Mouse (Mus musculus) kidney, embryonic 15.5 days (tissue): Measurements from ENCODE around the gene Stx11. TPM values are rescaled to one million over a fixed set of nuclear protein-coding genes. Genes with fewer than 3 reads are reported as not detected.

Experiments
- ATAC-seq: fragments of 200-750 bp; cut with Nextera tagmentation; replicated peaks from 2 replicates; pipeline ENCODE4 v1.8.0; 2017; ENCODE audit warnings: moderate TSS enrichment; ENCODE audit not compliant: low FRiP score
- H3K27ac ChIP-seq: fragments of 300-500 bp; sonication (generic); 2 replicates; pipeline ENCODE4 v1.5.1; 2015; ENCODE audit warnings: mild to moderate bottlenecking, inconsistent platforms
- H3K27me3 ChIP-seq: fragments of 300-500 bp; sonication (generic); 2 replicates; pipeline ENCODE4 v1.6.1; 2015; ENCODE audit warnings: inconsistent platforms
- H3K36me3 ChIP-seq: fragments of 300-500 bp; sonication (generic); 2 replicates; pipeline ENCODE4 v1.6.1; 2015; ENCODE audit warnings: inconsistent platforms
- H3K4me1 ChIP-seq: fragments of 300-500 bp; sonication (generic); 2 replicates; pipeline ENCODE4 v1.6.1; 2015; ENCODE audit warnings: inconsistent platforms
- H3K4me2 ChIP-seq: fragments of 300-500 bp; sonication (generic); 2 replicates; pipeline ENCODE4 v1.6.1; 2015; ENCODE audit warnings: moderate library complexity, mild to moderate bottlenecking, inconsistent platforms
- H3K4me3 ChIP-seq: fragments of 300-500 bp; sonication (generic); replicated peaks from 2 replicates; pipeline ENCODE4 v1.5.1; 2015; ENCODE audit warnings: mild to moderate bottlenecking, inconsistent platforms
- H3K9ac ChIP-seq: fragments of 300-500 bp; sonication (generic); 2 replicates; pipeline ENCODE4 v1.6.1; 2015; ENCODE audit warnings: mild to moderate bottlenecking, inconsistent platforms
- H3K9me3 ChIP-seq: fragments of 300-500 bp; sonication (generic); replicated peaks from 2 replicates; pipeline ENCODE4 v1.6.1; 2016; ENCODE audit warnings: inconsistent platforms
- WGBS: fragments of 180-500 bp; shearing (Covaris S2); methylation state at CpG from one replicate; pipeline ENCODE4 v1.1.7; 2015; ENCODE audit warnings: mixed read lengths; 5-methylcytosine and 5-hydroxymethylcytosine counted together
- polyA plus RNA-seq: library from polyadenylated mRNA; unstranded; fragments of >200 nt; fragmentation: Nextera tagmentation; extraction: Ambion mirVana; gene quantifications from 2 replicates; pipeline ENCODE4 v1.2.1, GENCODE M21; 2015

Stx11 gene
- 1.8 and 2.2 TPM in 2 replicates for polyA plus RNA-seq

GRCm38 (mm10) chr10:12964151-12965075 lies at the start of gene Stx11:
Gene Stx11 (minus strand): TSS chr10:12964298.
- ATAC-seq, result peak; percentile 98
- Histone ChIP-seq H3K4me3 (peak within 1 kb of the TSS; percentile 78), H3K27me3 (peaks cover 4% of the 10 kb centered on the region), H3K9ac (peak within 1 kb of the TSS; percentile 51), H3K4me1 (peaks cover 9% of the 10 kb centered on the region), H3K36me3 (no peaks in the 10 kb centered on the region), H3K27ac (no peak within 1 kb of the TSS), H3K4me2 (peak within 1 kb of the TSS; percentile 85), H3K9me3 (no peaks in the 10 kb centered on the region)
- 3% methylated on average over 56 of the region's 56 CpGs for WGBS

GRCm38 (mm10) chr10:13008737-13009121 lies 44.6 kb upstream of the Stx11 start:
- Histone ChIP-seq H3K4me2 (peak overlapping the region; percentile 85), H3K9ac (peak overlapping the region; percentile 81), H3K4me1 (peaks cover 16% of the 10 kb centered on the region), H3K36me3 (peaks cover 9% of the 10 kb centered on the region; the same call in 1 of the 2 replicates), H3K9me3 (no peaks in the 10 kb centered on the region), H3K27me3 (no peaks in the 10 kb centered on the region), H3K4me3 (peak overlapping the region; percentile 92), H3K27ac (peak overlapping the region; percentile 67)
- peak; percentile 37; the same call in 1 of the 2 replicates for ATAC-seq
- 2% methylated on average over 29 of the region's 29 CpGs for WGBS

GRCm38 (mm10) chr10:13007876-13008736 lies 44.0 kb upstream of the Stx11 start:
- Histone ChIP-seq H3K27ac (peak overlapping the region; percentile 67), H3K36me3 (peaks cover 9% of the 10 kb centered on the region; the same call in 1 of the 2 replicates), H3K9ac (peak overlapping the region; percentile 81), H3K9me3 (no peaks in the 10 kb centered on the region), H3K4me2 (peak overlapping the region; percentile 85), H3K4me1 (peaks cover 16% of the 10 kb centered on the region), H3K27me3 (no peaks in the 10 kb centered on the region), H3K4me3 (peak overlapping the region; percentile 92)
- 4% methylated on average over 52 of the region's 52 CpGs for WGBS
- peak; percentile 99 for ATAC-seq

- Histone ChIP-seq H3K9me3 (no peaks in the 10 kb centered on the region), H3K4me1 (peaks cover 11% of the 10 kb centered on the region), H3K9ac (no peak within 1 kb of the TSS), H3K36me3 (no peaks in the 10 kb centered on the region), H3K4me3 (no peak within 1 kb of the TSS), H3K4me2 (no peak within 1 kb of the TSS), H3K27me3 (no peaks in the 10 kb centered on the region), H3K27ac (no peak within 1 kb of the TSS)
- WGBS, result 88% methylated on average over 3 of the region's 3 CpGs
- no peak for ATAC-seq
Observed at GRCm38 (mm10) chr10:13005043-13005442, 40.9 kb upstream of the Stx11 start, which contains the start of gene Sf3b5. Gene Sf3b5 (plus strand): TSS chr10:13005343.

- H3K4me1 ChIP-seq, result 0 out of 2 replicates have a peak, but pooled peaks cover 3% of the 10 kb centered on the region
- no peak overlapping the region for H3K4me3 ChIP-seq
- no peak overlapping the region for H3K4me2 ChIP-seq
- no peaks in the 10 kb centered on the region for H3K36me3 ChIP-seq
- no peaks in the 10 kb centered on the region for H3K9me3 ChIP-seq
- 45% methylated on average over 17 of the region's 17 CpGs for WGBS
- ATAC-seq, result peak; percentile 85
- H3K27me3 ChIP-seq, result 0 out of 2 replicates have a peak, but pooled peaks cover 3% of the 10 kb centered on the region
- no peak overlapping the region for H3K27ac ChIP-seq
- H3K9ac ChIP-seq, result no peak overlapping the region
Observed at GRCm38 (mm10) chr10:12996736-12997477, 32.8 kb upstream of the Stx11 start.

GRCm38 (mm10) chr10:12993411-12994039 lies 29.4 kb upstream of the Stx11 start:
- Histone ChIP-seq H3K36me3 (no peaks in the 10 kb centered on the region), H3K4me2 (no peak overlapping the region), H3K27me3 (0 out of 2 replicates have a peak, but pooled peaks cover 3% of the 10 kb centered on the region), H3K9ac (no peak overlapping the region), H3K4me1 (0 out of 2 replicates have a peak, but pooled peaks cover 3% of the 10 kb centered on the region), H3K27ac (no peak overlapping the region), H3K4me3 (no peak overlapping the region), H3K9me3 (no peaks in the 10 kb centered on the region)
- no peak for ATAC-seq
- 85% methylated on average over 25 of the region's 25 CpGs for WGBS

GRCm38 (mm10) chr10:12991953-12992352 lies 27.9 kb upstream of the Stx11 start:
- 0 out of 2 replicates have a peak, but pooled peaks cover 2% of the 10 kb centered on the region for H3K4me1 ChIP-seq
- no peak; the same call in 1 of the 2 replicates for ATAC-seq
- no peak overlapping the region for H3K9ac ChIP-seq
- no peak overlapping the region for H3K4me3 ChIP-seq
- H3K27ac ChIP-seq, result no peak overlapping the region
- no peaks in the 10 kb centered on the region for H3K9me3 ChIP-seq
- H3K36me3 ChIP-seq, result no peaks in the 10 kb centered on the region
- WGBS, result 91% methylated on average over 5 of the region's 5 CpGs
- 0 out of 2 replicates have a peak, but pooled peaks cover 3% of the 10 kb centered on the region for H3K27me3 ChIP-seq
- H3K4me2 ChIP-seq, result no peak overlapping the region

GRCm38 (mm10) chr10:12986943-12987342 lies 22.8 kb upstream of the Stx11 start:
- no peak overlapping the region for H3K27ac ChIP-seq
- no peak for ATAC-seq
- H3K4me1 ChIP-seq, result no peaks in the 10 kb centered on the region
- no peaks in the 10 kb centered on the region for H3K9me3 ChIP-seq
- no peak overlapping the region for H3K4me3 ChIP-seq
- no peaks in the 10 kb centered on the region for H3K36me3 ChIP-seq
- 65% methylated on average over 4 of the region's 4 CpGs for WGBS
- H3K4me2 ChIP-seq, result no peak overlapping the region
- no peak overlapping the region for H3K9ac ChIP-seq
- H3K27me3 ChIP-seq, result no peaks in the 10 kb centered on the region

- Histone ChIP-seq H3K27ac (no peak overlapping the region), H3K4me3 (no peak overlapping the region), H3K4me2 (no peak overlapping the region), H3K36me3 (no peaks in the 10 kb centered on the region), H3K27me3 (no peaks in the 10 kb centered on the region), H3K4me1 (no peaks in the 10 kb centered on the region), H3K9me3 (no peaks in the 10 kb centered on the region), H3K9ac (no peak overlapping the region)
- 83% methylated on average over 5 of the region's 5 CpGs for WGBS
- no peak for ATAC-seq
Observed at GRCm38 (mm10) chr10:12986485-12986884, 22.4 kb upstream of the Stx11 start.

- Histone ChIP-seq H3K4me2 (no peak overlapping the region), H3K27ac (no peak overlapping the region), H3K4me3 (no peak overlapping the region), H3K9ac (no peak overlapping the region), H3K27me3 (no peaks in the 10 kb centered on the region), H3K9me3 (no peaks in the 10 kb centered on the region), H3K4me1 (no peaks in the 10 kb centered on the region), H3K36me3 (no peaks in the 10 kb centered on the region)
- no peak for ATAC-seq
- WGBS, result 86% methylated on average over 3 of the region's 3 CpGs
Observed at GRCm38 (mm10) chr10:12985028-12985427, 20.9 kb upstream of the Stx11 start.

- WGBS, result 85% methylated on average over 3 of the region's 3 CpGs
- Histone ChIP-seq H3K4me1 (no peaks in the 10 kb centered on the region), H3K4me2 (no peak overlapping the region), H3K36me3 (no peaks in the 10 kb centered on the region), H3K9me3 (no peaks in the 10 kb centered on the region), H3K27me3 (no peaks in the 10 kb centered on the region), H3K9ac (no peak overlapping the region), H3K27ac (no peak overlapping the region), H3K4me3 (no peak overlapping the region)
- no peak for ATAC-seq
Observed at GRCm38 (mm10) chr10:12983516-12983915, 19.4 kb upstream of the Stx11 start.
